Mouse (Mus musculus): ENCODE measurements around the gene Nedd8. TPM values are rescaled to one million over a fixed set of nuclear protein-coding genes. Genes with fewer than 3 reads are reported as not detected.

Gene Nedd8
- polyA plus RNA-seq, 1 experiment: not detected

- H3K4me1 ChIP-seq (ENCODE audit: control insufficient read depth, insufficient read depth, low read length): peaks cover 14% of the 10 kb centered on the region; the same call in 1 of the 2 replicates
- TF ChIP-seq POLR2A (IDR thresholded peaks at IDR 0.05; ENCODE audit: insufficient read depth, low read depth, low read length): no peak
- TF ChIP-seq CTCF (IDR thresholded peaks at IDR 0.05; ENCODE audit: insufficient read depth, low read depth, low read length): no peak
- H3K27ac ChIP-seq (ENCODE audit: insufficient read depth, low read depth, low read length): no peak overlapping the region
- WGBS: 3% methylated on average over 23 of the region's 23 CpGs
- H3K4me3 ChIP-seq (ENCODE audit: insufficient read depth, low read depth, low read length): peak overlapping the region; percentile 67
Observed at GRCm38 (mm10) chr14:55634874-55635522, 36.9 kb downstream of the Nedd8 start.

GRCm38 (mm10) chr14:55629312-55629711 lies 42.6 kb downstream of the Nedd8 start:
- no peak overlapping the region for H3K4me3 ChIP-seq (ENCODE audit: insufficient read depth, low read depth, low read length)
- TF ChIP-seq CTCF (IDR thresholded peaks at IDR 0.05; ENCODE audit: insufficient read depth, low read depth, low read length) (no peak), POLR2A (IDR thresholded peaks at IDR 0.05; ENCODE audit: insufficient read depth, low read depth, low read length) (no peak)
- H3K27ac ChIP-seq (ENCODE audit: insufficient read depth, low read depth, low read length): no peak overlapping the region
- 46% methylated on average over 5 of the region's 5 CpGs for WGBS
- peaks cover 4% of the 10 kb centered on the region; the same call in 1 of the 2 replicates for H3K4me1 ChIP-seq (ENCODE audit: control insufficient read depth, insufficient read depth, low read length)

DNA sequence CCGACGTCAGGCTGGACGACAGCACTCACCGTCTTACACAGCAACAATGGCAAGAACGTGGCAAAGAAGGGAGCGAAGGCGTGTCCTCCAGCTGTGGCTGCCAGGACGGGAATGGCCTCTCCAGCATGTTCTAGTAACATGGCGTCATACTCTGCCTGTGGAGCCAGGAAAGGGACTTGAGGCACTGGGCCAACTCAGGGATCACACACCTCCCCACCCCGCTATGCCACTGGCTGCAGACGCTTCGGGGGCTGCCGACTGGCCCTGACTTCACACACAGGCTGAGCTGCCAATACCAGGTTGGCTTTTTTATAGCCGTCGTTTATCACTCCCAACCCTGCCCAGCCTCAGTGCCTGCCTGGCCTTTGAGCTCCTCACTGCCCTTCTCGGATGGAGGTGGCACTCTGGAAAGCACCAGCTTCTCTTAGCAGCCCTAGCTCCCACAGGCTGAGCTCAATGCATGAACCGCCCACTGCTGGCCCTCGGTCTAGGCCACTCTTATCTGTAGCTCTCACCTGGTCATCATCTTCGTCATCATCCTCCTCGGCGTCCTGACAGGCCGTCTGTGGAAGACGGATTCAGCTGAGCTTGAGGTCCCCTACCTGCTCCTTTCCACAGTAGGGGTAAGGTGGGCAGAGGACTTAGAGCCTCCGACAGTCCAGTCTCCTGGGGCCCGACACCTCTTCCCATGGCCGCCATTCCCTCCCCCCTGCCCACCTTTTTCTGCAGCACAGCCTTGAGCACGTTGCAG lies 43.7 kb downstream of the Nedd8 start:
- 91% methylated on average over 27 of the region's 27 CpGs for WGBS
- TF ChIP-seq POLR2A (IDR thresholded peaks at IDR 0.05; ENCODE audit: insufficient read depth, low read depth, low read length): no peak
- TF ChIP-seq CTCF (IDR thresholded peaks at IDR 0.05; ENCODE audit: insufficient read depth, low read depth, low read length): no peak
- Histone ChIP-seq H3K27ac (ENCODE audit: insufficient read depth, low read depth, low read length) (no peak overlapping the region), H3K4me1 (ENCODE audit: control insufficient read depth, insufficient read depth, low read length) (no peaks in the 10 kb centered on the region), H3K4me3 (ENCODE audit: insufficient read depth, low read depth, low read length) (no peak overlapping the region)

GRCm38 (mm10) chr14:55618486-55619195 lies 53.3 kb downstream of the Nedd8 start:
- WGBS: 55% methylated on average over 22 of the region's 22 CpGs
- TF ChIP-seq CTCF (IDR thresholded peaks at IDR 0.05; ENCODE audit: insufficient read depth, low read depth, low read length) (no peak), POLR2A (IDR thresholded peaks at IDR 0.05; ENCODE audit: insufficient read depth, low read depth, low read length) (no peak)
- H3K4me3 ChIP-seq (ENCODE audit: insufficient read depth, low read depth, low read length): peak overlapping the region; percentile 12
- no peaks in the 10 kb centered on the region for H3K4me1 ChIP-seq (ENCODE audit: control insufficient read depth, insufficient read depth, low read length)
- no peak overlapping the region for H3K27ac ChIP-seq (ENCODE audit: insufficient read depth, low read depth, low read length)

GRCm38 (mm10) chr14:55617822-55618221 lies 54.1 kb downstream of the Nedd8 start, which contains the start of gene Rec8:
Gene Rec8 (plus strand): TSS chr14:55618037.
- TF ChIP-seq POLR2A (IDR thresholded peaks at IDR 0.05; ENCODE audit: insufficient read depth, low read depth, low read length) (no peak), CTCF (IDR thresholded peaks at IDR 0.05; ENCODE audit: insufficient read depth, low read depth, low read length) (no peak)
- H3K4me3 ChIP-seq (ENCODE audit: insufficient read depth, low read depth, low read length): peak within 1 kb of the TSS; percentile 12
- H3K4me1 ChIP-seq (ENCODE audit: control insufficient read depth, insufficient read depth, low read length): no peaks in the 10 kb centered on the region
- H3K27ac ChIP-seq (ENCODE audit: insufficient read depth, low read depth, low read length): no peak within 1 kb of the TSS
- WGBS: 32% methylated on average over 21 of the region's 21 CpGs

DNA sequence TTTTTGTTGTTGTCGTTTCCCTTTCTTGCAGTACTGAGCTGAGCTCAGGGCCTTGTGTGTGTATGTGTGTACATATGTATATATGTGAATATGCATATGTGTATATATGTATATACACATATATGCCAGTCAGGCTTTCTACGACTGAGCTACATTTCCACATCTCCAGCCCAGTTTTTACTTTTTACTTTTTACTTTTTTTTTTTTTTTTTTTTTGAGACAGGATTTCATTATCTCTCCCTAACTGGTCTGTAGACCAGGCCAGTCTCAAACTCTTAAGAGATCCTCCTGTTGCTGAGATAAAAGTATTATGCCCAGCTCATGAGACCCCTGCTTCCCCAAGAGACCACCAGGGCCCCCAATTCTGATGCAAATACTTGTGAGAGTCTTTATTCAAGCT lies 55.1 kb downstream of the Nedd8 start:
- WGBS: 93% methylated on average over 2 of the region's 2 CpGs
- TF ChIP-seq POLR2A (IDR thresholded peaks at IDR 0.05; ENCODE audit: insufficient read depth, low read depth, low read length) (no peak), CTCF (IDR thresholded peaks at IDR 0.05; ENCODE audit: insufficient read depth, low read depth, low read length) (no peak)
- H3K27ac ChIP-seq (ENCODE audit: insufficient read depth, low read depth, low read length): no peak overlapping the region
- H3K4me1 ChIP-seq (ENCODE audit: control insufficient read depth, insufficient read depth, low read length): no peaks in the 10 kb centered on the region
- H3K4me3 ChIP-seq (ENCODE audit: insufficient read depth, low read depth, low read length): no peak overlapping the region

DNA sequence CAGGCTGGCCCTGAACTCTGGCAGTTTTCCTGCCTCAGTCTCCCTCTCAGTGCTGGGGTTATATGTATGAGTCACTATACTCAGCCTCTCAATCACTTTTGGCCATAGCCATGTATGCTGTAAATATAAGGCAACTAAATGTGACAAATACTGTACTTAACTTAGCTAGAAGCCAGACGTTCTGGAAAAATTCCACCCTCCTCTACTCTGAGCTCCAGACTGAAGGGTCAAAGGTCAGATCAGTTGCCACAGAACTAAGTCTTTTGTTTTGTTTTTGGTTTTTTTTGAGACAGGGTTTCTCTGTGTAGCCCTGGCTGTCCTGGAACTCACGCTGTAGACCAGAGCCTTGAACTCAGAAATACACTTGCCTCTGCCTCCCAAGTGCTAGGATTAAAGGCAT lies 56.0 kb downstream of the Nedd8 start:
- TF ChIP-seq CTCF (IDR thresholded peaks at IDR 0.05; ENCODE audit: insufficient read depth, low read depth, low read length) (no peak), POLR2A (IDR thresholded peaks at IDR 0.05; ENCODE audit: insufficient read depth, low read depth, low read length) (no peak)
- 78% methylated on average over 2 of the region's 2 CpGs for WGBS
- Histone ChIP-seq H3K27ac (ENCODE audit: insufficient read depth, low read depth, low read length) (no peak overlapping the region), H3K4me1 (ENCODE audit: control insufficient read depth, insufficient read depth, low read length) (no peaks in the 10 kb centered on the region), H3K4me3 (ENCODE audit: insufficient read depth, low read depth, low read length) (no peak overlapping the region)

DNA sequence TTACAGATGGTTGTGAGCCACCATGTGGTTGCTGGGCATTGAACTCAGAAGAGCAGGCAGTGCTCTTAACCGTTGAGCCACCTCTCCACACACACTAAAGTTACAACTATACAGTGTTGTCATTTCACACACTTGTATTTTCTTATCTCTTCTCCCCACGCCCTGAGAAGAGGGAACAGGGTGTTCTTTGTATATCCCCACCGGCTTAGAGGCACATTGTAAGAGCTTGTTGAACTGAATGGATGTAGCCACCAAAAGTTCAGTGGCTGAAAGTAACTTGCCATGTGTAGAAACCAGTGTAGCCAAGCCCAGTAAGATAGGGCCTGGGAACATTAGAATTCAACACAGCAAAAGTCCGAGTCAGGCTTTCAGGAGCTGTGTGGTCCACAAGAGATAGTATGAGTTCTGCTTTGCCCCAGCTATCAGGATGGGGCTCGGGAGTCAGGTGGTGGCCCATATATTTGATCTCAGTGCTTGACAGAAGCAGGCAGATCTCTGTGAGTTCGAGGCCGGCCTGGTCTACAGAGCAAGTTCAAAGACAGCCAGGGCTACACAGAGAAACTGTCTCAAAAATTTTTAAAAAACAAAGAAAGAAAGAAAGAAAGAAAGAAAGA lies 57.3 kb downstream of the Nedd8 start:
- H3K4me1 ChIP-seq (ENCODE audit: control insufficient read depth, insufficient read depth, low read length): no peaks in the 10 kb centered on the region
- H3K4me3 ChIP-seq (ENCODE audit: insufficient read depth, low read depth, low read length): no peak overlapping the region
- TF ChIP-seq POLR2A (IDR thresholded peaks at IDR 0.05; ENCODE audit: insufficient read depth, low read depth, low read length) (no peak), CTCF (IDR thresholded peaks at IDR 0.05; ENCODE audit: insufficient read depth, low read depth, low read length) (no peak)
- 81% methylated on average over 7 of the region's 7 CpGs for WGBS
- no peak overlapping the region for H3K27ac ChIP-seq (ENCODE audit: insufficient read depth, low read depth, low read length)
